Mouse (Mus musculus) regulatory T cell (primary cell): ENCODE measurements at regions not wholly inside any gene's neighbourhood (a gene's known extent, or its start where the extent isn't known, plus 50 kb on each side); places are given as distances from the start of the nearest gene placed in this dataset.

ENCODE experiments used
- in situ Hi-C: fragments of 300-600 bp; cut with MboI, MseI; formaldehyde crosslinking; loops from one replicate; pipeline ENCODE4 v1.15.1; 2025; ENCODE audit warnings: high pct_unique_total_duplicates

DNA sequence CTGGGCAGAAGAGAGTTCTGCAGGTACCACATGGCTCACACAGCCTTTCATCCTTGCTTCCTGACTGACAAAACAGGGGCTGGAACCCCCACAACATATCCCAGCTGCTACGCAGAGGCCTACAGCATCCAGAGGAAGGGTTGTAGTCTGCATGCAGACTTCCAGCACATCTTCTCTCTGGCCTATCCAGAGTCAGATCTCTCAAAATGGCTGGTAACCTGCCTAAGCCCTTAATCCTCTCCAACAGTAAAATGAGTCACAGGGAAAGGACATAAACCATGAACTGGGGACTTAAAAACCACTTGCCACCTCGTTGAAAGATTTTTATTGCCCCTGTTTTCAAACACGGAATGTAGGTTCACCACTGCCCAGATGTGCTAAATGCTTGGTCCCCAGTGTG, 183.6 kb upstream of the Spred2 start:
- in situ Hi-C loops, result no loop called here

DNA sequence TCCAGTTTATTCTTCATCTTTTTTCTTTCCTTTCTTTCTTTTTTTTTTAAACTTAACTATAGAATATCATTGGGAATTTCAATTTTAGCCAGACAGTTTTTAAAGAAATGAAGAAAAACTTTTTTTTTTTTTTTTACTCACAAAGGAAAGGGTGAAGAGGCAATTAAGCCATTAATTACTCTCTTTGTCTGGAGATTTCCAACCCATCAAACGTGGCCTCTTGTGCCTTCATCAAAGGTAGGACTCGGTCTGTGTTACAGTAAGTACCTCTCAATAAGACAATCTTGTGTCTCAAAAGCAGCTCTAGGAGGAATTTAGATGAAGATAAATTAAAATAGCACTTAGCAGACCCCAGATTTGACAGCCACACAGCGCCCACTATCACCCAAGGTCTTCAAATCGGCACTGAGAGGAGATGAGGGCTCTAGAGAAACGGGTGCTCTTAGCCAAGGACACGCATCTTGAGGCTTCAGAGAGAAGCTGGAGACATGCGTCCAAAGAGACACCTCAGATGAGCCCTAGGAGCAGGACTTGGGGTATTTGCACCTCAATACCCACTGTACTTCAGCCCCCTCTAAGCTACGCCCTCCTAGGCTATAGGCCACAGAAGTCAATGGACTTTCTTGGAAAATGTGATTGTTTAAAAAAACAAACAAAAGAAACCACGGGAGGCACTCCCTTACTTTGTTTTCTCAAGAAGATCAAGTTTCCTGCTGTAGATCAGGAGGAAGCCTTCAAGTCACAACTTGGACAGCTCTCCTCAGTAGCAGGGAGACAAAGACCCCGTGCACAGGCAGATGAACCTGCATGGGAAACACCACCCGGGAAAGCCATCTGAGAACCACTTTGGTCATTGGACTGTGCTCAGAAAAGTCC, 176.8 kb upstream of the Spred2 start:
- in situ Hi-C loops, result no loop called here

DNA sequence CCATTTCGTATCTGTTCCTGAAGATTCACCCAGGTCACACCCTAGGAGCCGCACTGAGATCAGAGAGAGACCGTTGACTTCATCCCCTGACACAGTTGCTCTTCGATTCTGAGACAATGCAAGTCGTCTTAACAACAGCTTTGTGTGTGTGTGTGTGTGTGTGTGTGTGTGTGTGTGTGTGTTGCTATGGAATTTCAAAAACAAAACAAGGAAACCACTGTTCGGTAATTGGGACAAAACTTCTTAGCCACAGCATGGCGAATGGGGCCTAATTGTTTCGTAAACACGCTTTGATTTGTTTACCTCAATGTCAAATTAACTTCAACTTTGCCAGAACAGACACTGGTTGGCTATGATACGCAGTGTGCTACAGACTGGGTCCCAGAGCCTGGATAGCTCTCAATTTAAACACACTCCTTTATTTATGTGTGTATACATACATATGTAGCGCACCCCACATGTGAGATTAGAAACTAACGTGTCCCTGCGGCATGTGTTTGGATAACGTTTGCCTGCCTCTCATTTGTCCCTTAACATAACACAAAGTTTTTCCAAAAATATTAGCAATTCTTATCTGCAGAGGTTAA, 176.1 kb upstream of the Spred2 start:
- in situ Hi-C loops, result no loop called here

DNA sequence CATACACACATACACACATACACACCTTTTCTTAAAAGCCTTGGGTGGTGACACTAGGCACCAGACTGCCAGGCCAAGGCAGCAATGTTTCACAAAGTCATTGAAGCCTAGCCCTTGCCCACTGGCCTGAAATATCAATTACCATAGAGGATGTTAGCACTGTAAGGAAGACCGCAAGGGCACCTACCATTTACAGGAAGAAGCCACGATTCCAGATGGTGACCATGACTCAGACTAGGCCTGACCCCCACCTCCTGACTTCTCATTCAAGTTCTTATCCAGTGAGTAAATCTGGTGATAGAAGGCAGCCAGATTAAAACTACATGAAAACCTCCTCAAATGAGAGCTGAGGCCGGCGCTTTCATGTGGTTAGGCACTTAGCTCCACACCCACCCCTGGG, 165.3 kb upstream of the Spred2 start:
- in situ Hi-C loops, result no loop called here

DNA sequence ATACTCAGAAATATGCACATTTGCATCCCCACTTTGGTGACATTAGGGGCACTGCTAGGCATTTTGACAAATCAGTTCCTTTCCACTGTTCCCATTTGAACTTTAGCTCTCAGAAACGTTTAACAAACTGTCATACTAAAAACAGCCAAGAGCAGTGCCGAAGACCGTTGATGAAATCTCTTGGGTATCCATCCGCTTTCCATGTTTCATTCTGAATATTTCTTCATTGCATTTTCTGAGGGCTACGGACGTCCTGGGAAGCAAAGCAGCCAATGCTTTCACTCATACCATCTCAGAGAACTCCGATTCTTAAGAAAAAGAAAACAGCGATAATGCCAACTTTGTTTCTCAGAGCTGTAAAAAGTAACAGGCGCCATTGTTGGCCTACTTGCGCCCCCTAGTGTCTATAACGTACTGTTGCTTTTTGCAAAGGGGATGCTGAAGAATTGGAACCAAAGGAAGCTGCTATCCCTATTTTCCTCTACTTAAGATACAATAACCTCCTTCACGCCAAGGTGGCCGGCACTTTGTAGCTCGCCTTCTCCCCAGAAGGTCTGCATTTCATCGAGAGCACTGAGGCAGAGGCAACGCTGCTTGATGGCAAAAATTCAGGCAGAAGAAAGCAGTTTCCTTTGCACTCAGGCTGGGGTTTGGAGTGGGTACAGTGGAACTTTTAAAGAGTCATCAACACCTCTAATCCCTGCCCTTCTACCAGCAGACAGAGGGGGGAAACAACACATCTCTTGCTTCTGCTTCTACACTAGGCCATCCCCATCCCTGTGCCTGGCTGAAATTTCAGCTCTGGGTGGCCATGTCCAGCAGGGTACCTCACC, 163.1 kb upstream of the Spred2 start:
- in situ Hi-C loops, result no loop called here

DNA sequence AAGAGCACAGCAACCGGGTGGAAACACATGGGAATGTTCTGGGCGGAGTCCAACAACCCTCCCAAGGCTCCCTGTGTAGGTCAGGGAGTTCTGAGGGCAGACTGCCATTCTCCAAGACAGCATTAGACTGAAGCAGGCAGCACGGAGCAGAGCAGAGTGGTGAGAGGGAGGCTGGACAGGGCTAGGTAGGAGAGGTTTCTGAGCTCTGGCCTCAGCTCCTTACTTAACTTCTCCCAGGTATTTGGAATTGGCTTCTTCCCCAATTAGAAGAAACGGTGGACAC, 162.5 kb upstream of the Spred2 start:
- in situ Hi-C loops, result no loop called here

DNA sequence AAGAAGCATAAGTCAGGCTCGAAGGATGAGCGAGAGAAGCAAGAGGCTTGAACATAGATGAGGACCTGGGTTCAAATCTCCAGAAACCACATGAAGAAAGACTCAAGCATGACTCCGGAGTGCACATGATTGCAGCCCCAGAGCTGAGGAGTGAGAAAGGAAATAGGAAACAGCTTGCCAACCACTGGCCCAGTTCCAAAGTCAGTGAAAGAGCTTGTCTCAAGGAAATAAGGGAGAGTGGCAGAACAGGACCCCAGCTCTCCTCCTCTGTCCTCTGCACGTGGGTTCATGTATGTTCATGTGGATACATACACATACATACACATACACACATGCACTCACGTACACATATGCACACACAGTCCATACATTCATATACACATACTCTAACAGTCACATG, 156.9 kb upstream of the Spred2 start:
- in situ Hi-C loops, result no loop called here

DNA sequence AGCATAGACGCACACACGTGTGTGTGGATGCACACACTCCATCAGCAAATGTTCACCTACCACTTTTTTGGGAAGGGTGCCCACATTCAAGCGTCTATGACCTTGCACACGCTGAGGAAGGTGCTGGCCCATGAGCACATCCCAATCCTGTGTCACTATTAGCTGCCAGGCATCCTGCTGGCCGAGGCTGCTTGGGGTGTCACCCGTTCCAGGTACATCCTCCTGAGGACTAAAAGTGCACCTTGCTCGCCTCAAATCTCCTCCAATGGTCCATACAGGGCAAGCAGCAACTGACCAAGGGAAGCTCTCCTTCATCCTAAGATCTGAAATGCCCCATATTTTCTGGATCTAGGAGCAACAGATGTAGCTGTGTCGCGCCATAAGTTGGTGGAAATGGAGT, 156.3 kb upstream of the Spred2 start:
- in situ Hi-C loops, result no loop called here

DNA sequence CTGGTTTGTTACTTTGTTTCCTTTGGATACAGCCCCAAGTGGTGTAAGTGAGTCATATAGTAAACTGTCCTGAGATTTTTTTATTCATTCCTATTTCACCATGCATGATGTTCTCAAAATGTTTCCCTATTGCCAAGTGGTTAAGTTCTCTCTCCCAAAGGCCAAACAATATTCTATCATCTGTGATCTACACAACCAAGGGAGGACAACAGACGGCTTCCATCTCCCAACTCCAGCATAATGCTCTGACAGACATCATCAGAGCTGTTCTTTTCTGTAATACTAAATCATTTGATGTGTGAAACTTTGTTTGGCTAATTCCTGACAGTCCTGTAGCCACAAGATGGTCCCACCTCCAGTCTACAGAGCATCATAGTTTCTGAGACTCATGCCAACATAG, 155.2 kb upstream of the Spred2 start:
- in situ Hi-C loops, result no loop called here

DNA sequence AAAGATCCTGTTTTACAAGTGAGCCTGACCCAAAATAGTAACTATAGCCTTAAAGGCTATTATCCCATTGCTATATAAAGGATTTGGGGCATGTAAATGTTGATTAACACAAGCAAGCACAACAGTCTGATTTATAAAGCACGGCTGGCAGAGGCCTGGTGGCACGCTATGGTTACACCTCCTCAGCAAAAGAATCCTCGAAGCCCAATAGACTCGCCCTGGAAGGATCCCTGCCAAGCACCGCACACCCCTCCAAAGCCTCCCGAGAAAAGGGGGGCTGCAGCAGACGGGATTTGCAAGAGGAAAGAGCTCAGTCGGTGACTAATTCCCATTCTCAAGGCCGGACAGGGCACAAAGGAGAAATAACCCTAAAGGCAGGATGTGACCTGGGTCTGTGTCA, 150.2 kb upstream of the Spred2 start:
- in situ Hi-C loops, result no loop called here

DNA sequence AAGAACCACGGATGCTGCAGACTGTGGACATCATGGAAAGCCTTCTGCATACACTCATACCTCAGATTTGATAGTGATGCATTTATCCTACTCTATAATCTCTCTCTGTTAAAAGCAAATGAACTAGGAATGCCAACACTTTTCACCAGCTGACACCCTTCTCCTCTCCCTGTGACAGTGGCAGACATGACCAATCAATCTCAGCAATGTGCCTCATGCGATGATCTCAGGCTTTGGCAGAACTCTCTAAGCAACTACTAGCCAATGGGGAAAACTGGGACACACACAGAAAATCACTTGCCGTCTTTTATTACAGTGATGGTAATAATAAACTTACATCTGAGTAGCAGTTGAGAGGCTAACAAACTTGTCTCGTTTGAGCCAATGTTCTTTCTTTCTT, 148.4 kb upstream of the Spred2 start:
- in situ Hi-C loops, result no loop called here

DNA sequence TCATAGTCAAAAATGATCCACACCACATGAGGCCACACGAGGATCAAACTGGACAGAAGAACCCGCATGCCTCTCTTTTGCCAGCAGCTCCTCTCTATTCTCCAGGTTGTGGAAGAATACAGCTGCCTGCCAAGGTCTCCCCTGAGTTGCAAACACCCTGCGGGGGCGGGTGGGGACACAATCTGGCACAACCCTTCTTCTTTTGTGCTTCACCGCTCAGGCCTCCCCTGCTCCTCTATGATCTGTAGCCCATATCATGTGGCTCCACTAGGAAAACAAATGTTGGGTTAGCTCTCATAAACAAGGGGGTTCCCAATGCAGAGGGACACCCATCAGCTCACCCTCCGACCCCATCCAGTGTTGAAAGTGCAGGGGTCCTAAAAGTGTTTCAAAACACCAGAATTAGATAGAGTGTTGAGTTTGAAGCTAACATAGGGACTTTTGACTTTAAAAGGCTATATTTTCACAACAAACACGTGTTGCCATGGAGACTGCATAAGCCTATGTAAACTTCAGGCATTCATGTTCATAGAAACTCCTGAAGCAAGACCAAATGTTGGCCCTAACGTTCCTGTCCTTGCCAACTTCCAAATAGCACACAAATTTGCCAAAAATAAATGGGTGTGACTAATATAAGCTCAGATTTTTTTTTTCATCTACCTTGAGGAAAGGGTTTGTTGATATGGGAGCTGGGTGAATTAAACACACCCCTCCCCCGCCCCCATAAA, 147.5 kb upstream of the Spred2 start:
- in situ Hi-C loops, result no loop called here

DNA sequence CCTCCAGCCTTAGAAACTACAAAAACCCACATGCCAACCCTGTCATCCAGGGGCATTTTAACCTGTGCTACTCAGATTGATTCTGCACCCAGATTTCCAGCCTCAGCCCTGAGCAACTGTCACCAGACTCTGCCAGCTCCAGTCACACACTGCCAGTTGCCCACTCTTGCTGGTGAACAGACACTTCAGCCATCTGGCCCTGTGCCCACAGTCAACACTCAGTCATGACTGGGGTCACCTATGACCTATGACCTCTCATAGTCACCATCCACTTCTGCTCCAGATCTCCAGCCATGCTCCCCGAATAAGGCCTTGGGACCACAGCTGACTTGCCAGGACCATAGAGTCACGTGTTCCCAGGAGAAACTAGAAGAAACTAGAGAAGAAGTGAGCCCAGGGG, 146.0 kb upstream of the Spred2 start:
- in situ Hi-C loops, result no loop called here

DNA sequence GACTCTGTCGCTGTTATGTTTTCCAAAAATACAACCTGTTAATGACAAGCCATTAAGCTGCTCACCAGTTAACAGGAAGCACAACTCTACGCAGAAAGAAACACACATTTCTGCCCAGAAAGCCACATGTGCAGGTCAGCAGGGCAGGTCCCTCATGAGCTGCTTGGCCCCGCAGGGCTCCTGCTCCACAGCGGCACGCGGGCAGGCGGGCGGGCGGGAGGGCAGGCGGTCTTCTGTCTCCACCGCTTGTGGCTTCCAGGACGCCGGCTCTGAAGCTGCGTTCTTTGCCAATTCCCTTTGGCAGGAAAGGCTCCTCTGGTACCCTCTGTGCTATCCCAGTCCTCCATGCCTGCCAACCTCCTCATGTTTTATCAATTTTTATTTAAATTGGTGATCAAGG, 139.1 kb upstream of the Spred2 start:
- in situ Hi-C loops, result no loop called here

DNA sequence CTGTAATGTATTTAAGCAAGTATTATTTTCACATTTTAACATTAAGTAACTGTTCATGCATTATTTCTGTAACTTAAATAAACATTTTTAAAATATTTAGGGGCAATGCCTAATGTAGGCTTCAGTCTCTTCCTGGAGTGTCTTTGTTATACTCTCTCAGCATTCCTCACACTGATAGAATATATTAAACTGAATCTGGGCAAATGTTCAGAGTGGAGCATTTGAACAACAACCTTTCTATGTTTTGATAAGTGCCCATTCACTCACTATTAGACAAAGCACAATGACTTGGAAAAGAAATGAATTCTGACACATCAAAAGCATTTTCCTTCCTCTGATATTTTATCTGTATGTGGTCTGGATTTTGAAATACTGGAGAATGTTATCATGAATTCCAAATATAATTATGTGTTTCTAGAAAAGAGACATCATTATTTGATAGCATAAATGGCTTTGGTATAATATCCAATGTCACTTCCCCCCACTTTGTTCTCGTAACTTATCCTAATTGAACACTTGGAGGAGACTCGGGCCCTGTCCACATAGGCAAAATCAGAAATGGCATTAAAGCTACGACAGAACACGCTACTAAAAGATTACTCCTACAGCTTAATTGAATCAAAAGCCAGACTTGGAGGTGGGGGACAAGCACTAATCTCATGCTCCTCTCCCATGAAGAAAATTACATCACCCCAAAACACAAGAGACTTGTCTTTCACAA, 127.1 kb upstream of the Spred2 start:
- in situ Hi-C loops, result no loop called here

DNA sequence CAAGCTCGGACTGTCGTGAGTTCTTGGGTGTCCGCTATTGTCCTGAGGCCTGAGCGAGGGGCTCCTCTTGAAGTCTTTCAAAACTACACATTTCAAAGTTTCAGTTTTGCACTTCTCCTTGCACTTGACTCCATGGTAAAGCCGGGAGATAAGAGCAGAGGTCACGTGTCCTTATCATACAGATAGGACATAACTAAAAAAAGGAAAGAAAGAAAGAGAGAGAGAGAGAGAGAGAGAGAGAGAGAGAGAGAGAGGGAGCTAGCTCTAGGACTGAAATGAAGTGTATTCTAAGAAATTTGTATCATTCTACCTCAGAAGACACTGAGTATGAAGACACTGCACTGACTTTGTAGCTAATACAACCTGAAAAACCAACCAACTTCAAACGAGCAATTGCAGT, 114.8 kb upstream of the Spred2 start:
- in situ Hi-C loops, result no loop called here

DNA sequence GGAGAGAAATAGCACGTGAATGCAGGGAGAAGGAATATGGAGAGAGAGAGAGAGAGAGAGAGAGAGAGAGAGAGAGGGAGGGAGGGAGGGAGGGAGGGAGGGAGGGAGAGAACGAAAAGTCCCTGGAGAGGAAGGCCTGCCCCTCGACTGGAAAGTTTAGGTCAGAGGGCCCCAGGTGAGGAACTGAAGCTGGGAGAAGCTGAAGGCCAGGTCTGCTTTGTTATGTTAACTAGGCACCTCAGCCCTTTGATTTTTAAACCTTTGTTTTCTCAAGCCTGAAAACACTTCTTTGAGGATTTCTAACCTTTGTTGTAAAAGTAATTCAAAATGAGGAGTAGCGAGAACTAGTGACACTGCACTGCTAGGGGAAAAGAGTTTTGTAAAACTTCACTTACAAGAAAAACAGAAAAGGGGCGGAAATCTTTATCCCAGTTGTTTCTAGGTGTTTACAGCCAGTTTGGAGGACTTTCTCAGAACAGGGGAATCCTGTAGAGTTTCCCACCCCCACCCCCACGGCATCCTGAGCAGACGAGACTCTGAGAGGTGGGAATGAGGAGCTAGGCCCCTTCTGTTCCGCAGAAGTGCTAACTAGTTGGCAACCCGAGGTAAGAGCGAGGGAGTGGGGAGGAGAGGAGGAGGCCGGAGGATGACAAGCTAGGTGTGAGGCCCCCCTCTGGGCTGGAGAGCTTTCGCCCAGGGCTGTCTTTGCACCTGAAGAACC, 112.7 kb upstream of the Spred2 start:
- in situ Hi-C loops, result no loop called here

DNA sequence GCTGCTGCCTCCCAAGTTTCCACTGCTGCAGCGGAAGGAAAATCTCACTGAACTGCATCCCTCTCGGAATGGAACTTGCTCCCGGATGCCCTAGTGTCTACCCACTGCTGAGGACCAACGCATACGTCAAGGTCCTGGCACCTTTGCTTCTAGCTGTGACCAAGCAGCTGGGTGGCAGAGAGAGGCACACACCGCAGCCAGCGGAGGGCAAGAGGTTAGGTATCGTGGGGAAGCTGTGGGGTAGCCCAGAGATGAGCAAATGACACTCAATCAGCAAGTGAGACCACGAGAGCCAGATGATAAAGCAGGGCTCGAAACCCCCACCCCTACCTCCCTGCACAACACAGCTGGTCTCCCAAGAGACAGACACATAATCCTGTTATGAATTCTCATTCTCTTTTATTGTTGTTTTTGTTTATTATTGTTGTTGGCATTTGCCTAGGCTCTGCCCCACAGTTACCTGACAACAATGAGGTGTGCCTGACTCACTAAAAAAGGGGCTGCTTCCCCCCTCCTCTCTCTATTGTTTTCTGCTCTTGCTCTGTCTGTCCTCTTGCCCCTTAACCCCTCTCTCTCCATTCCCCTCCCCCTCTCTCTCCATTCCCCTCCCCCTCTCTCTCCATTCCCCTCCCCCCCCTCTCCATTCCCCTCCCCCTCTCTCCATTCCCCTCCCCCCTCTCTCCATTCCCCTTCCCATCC, 112.0 kb upstream of the Spred2 start:
- in situ Hi-C loops, result no loop called here

DNA sequence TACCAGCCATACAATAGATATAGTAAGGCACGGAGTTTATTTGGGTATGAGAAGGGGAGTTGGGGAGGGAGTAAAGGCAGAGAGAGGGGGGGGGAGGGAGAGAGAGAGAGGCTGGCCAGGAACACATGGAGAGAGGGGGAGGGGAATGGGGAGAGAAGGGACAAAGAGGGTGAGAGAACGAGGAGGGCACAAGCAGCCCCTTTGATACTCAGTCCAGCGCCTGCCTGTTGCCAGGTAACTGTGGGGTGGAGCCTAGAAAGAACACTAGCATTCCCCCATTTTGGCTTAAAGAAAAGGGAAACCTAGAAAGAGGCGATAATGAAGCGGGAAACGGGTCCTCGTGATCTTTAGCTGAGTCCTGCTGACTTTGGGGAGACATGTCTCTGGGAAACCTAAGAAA, 110.6 kb upstream of the Spred2 start:
- in situ Hi-C loops, result no loop called here

DNA sequence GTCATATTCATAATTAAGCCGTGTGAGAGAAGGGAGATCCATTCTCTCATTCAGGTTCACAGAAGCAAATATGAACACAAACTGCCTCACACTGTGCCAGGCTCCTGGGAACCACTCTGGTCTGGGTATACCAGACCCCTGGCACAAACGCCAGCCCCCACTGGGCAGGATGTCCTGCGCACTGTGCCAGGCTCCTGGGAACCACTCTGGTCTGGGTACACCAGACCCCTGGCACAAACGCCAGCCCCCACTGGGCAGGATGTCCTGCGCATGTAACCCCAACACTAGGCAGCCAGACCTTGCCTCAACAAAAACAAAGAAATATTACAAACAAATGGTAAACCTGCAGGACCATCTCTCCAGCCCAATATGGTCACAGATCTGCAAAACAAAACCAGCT, 101.2 kb upstream of the Spred2 start:
- in situ Hi-C loops, result loop anchor here (10.0 kb wide), 1 partner anchor 92 kb away; no protein-coding TSS in a partner anchor
